Mouse (Mus musculus): ENCODE data around the gene Ecm2.

Gene Ecm2

DNA sequence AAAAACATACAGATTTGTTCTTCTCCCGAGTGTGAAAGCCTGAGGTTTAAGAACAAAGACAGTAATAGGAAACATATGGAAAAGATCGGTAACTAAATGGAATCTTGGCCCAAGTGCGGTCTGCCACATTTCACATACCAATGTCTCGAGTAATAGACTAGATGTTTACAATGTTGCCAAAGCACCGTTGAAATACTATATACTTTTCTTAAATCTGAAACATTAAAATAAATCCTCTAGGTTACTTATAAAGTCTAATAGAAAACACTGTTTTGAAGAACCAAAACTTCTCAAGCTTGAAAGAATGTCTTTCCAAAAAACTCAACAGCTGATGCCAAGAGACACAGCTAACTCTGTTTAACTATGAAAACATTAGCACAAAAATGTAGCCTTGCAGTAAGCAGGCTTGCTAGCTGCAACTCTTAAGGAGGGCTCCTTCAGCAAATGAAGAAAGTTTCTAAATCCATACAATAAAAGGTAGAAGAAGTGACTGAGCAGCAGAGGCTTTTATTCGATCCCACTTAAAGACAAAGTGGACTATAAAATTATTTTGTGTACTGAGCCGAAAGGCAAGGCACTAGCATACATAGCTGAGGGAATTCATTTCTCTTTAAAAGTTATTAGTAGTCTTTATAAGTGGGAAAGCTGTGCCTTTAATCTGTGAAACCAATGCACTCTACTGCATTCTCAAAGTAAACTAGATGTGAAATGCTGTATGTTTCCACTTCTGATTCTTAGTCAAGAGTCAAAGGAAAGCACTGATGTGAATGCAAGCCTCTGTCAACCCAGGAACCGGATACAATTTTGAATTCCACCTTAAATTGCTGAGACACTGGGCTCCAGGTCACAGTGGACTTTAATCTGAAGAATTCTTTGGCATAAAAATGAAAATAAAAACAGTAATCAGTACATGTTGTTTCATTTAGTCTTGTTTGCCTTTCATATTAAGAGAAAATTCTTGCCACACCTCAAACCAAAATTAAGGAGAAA, 77.2 kb downstream of the Ecm2 start, which contains the start of gene Omd:
Gene Omd, plus strand, starts transcription at position 922 of the 990 bp plus-strand sequence.
- ATAC-seq (ENCODE audit: insufficient number of reproducible peaks, low FRiP score, low TSS enrichment): no peak

Data from cerebellum, adult (tissue).